Mouse (Mus musculus): ENCODE measurements at regions not wholly inside any gene's neighbourhood (a gene's known extent, or its start where the extent isn't known, plus 50 kb on each side); places are given as distances from the start of the nearest gene placed in this dataset.

GRCm38 (mm10) chr1:169230097-169230496 lies 301.2 kb downstream of the Nuf2 start:
- H3K9me3 ChIP-seq (ENCODE audit: control insufficient read depth, low read length) = no peaks in the 10 kb centered on the region
- H3K4me3 ChIP-seq (ENCODE audit: low read depth, low read length) = no peak overlapping the region
- no peaks in the 10 kb centered on the region for H3K4me1 ChIP-seq (replicated peaks; ENCODE audit: control insufficient read depth, insufficient read depth, low read length)
- no peaks in the 10 kb centered on the region for H3K27me3 ChIP-seq (replicated peaks; ENCODE audit: control insufficient read depth, insufficient read depth, low read length)
- H3K36me3 ChIP-seq (ENCODE audit: control insufficient read depth, insufficient read depth, low read length) = no peaks in the 10 kb centered on the region
- DNase-seq (ENCODE audit: low spot score) (no peak), ATAC-seq (replicated peaks; ENCODE audit: low FRiP score) (no peak)
- H3K4me2 ChIP-seq = no peak overlapping the region
- H3K9ac ChIP-seq (ENCODE audit: low read depth, low read length) = no peak overlapping the region
- H3K27ac ChIP-seq (ENCODE audit: low read depth, low read length) = no peak overlapping the region
- WGBS = 77% methylated on average over 4 of the region's 4 CpGs

DNA sequence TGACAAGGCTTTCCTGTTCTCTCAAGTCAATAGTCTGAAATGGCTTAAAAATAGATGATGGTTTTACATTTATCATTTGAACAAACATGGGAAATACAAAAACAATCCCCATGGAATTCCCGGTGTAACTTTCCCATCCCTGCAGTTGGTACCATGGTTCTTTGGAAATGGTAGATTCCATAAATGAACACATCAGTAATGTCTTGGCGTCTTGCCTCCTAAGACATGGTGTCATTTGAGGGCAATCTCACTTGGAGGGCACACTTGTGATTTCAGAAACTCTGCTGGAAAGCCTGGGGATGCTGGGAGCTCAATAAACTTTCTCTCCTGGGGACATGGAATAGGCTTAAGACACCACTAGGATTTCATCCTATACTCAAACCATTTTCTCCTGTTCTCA lies 306.8 kb downstream of the Nuf2 start:
- no peak overlapping the region for H3K4me3 ChIP-seq (ENCODE audit: low read depth, low read length)
- DNase-seq (ENCODE audit: low spot score) (no peak), ATAC-seq (replicated peaks; ENCODE audit: low FRiP score) (no peak)
- H3K27me3 ChIP-seq (replicated peaks; ENCODE audit: control insufficient read depth, insufficient read depth, low read length) = no peaks in the 10 kb centered on the region
- no peaks in the 10 kb centered on the region for H3K4me1 ChIP-seq (replicated peaks; ENCODE audit: control insufficient read depth, insufficient read depth, low read length)
- no peak overlapping the region for H3K9ac ChIP-seq (ENCODE audit: low read depth, low read length)
- H3K36me3 ChIP-seq (ENCODE audit: control insufficient read depth, insufficient read depth, low read length) = no peaks in the 10 kb centered on the region
- no peak overlapping the region for H3K4me2 ChIP-seq
- WGBS = 82% methylated on average over 2 of the region's 2 CpGs
- no peak overlapping the region for H3K27ac ChIP-seq (ENCODE audit: low read depth, low read length)
- no peaks in the 10 kb centered on the region for H3K9me3 ChIP-seq (ENCODE audit: control insufficient read depth, low read length)

DNA sequence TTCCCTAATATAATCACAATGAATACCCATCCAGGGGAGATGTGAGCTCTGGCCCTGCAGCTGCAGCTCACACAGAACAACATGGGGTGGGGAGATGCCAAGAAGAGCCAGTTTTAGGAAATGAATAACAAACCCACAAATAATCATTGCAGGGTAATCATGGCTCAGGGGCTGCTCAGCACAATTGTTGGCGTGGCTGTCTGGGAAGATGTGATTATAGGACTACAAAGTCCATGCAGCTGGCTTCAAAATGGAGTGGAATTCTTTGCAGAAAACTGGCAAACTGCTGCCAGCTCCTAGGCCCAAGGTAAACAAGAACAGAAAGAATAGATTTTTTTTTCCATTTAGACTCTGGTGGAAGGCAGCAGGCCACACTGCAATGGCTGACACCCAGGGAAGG lies 343.6 kb downstream of the Nuf2 start:
- Histone ChIP-seq H3K4me2 (no peak overlapping the region), H3K36me3 (ENCODE audit: control insufficient read depth, insufficient read depth, low read length) (no peaks in the 10 kb centered on the region), H3K9me3 (ENCODE audit: control insufficient read depth, low read length) (no peaks in the 10 kb centered on the region), H3K9ac (ENCODE audit: low read depth, low read length) (no peak overlapping the region), H3K27me3 (replicated peaks; ENCODE audit: control insufficient read depth, insufficient read depth, low read length) (no peaks in the 10 kb centered on the region), H3K27ac (ENCODE audit: low read depth, low read length) (no peak overlapping the region), H3K4me1 (replicated peaks; ENCODE audit: control insufficient read depth, insufficient read depth, low read length) (no peaks in the 10 kb centered on the region), H3K4me3 (ENCODE audit: low read depth, low read length) (no peak overlapping the region)
- DNase-seq (ENCODE audit: low spot score) = no peak
- ATAC-seq (replicated peaks; ENCODE audit: low FRiP score) = no peak
- 69% methylated on average over 1 of the region's 1 CpGs for WGBS

GRCm38 (mm10) chr1:169170405-169170804 lies 360.9 kb downstream of the Nuf2 start:
- Histone ChIP-seq H3K4me3 (ENCODE audit: low read depth, low read length) (no peak overlapping the region), H3K9me3 (ENCODE audit: control insufficient read depth, low read length) (no peaks in the 10 kb centered on the region), H3K36me3 (ENCODE audit: control insufficient read depth, insufficient read depth, low read length) (no peaks in the 10 kb centered on the region), H3K27me3 (replicated peaks; ENCODE audit: control insufficient read depth, insufficient read depth, low read length) (no peaks in the 10 kb centered on the region), H3K4me2 (no peak overlapping the region), H3K9ac (ENCODE audit: low read depth, low read length) (no peak overlapping the region), H3K27ac (ENCODE audit: low read depth, low read length) (no peak overlapping the region), H3K4me1 (replicated peaks; ENCODE audit: control insufficient read depth, insufficient read depth, low read length) (no peaks in the 10 kb centered on the region)
- no peak for ATAC-seq (replicated peaks; ENCODE audit: low FRiP score)
- WGBS = 75% methylated on average over 2 of the region's 2 CpGs
- no peak for DNase-seq (ENCODE audit: low spot score)

DNA sequence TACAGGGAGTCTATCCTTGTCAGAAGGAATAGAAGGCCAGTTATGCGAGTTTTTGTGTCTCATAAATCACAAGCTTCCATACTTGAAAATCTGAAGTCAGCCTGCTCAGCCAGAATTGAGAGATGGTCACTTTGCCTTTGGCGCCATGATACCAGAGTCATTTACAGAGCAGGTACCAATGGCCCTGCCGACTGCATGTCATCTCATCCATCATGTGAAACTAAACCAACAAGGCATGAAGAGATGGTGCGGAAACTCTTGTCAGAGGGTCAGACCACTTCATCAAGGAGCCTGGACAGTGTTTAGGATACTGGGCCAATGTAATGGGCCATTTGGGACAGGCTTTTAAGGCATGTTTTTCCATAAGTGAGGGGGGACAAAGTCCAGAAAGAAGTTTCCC lies 363.2 kb downstream of the Nuf2 start:
- no peak overlapping the region for H3K9ac ChIP-seq (ENCODE audit: low read depth, low read length)
- no peaks in the 10 kb centered on the region for H3K4me1 ChIP-seq (replicated peaks; ENCODE audit: control insufficient read depth, insufficient read depth, low read length)
- no peaks in the 10 kb centered on the region for H3K27me3 ChIP-seq (replicated peaks; ENCODE audit: control insufficient read depth, insufficient read depth, low read length)
- DNase-seq (ENCODE audit: low spot score) (no peak), ATAC-seq (replicated peaks; ENCODE audit: low FRiP score) (no peak)
- H3K4me3 ChIP-seq (ENCODE audit: low read depth, low read length) = no peak overlapping the region
- no peak overlapping the region for H3K4me2 ChIP-seq
- H3K27ac ChIP-seq (ENCODE audit: low read depth, low read length) = no peak overlapping the region
- 78% methylated on average over 4 of the region's 4 CpGs for whole genome bisulfite sequencing
- no peaks in the 10 kb centered on the region for H3K36me3 ChIP-seq (ENCODE audit: control insufficient read depth, insufficient read depth, low read length)
- no peaks in the 10 kb centered on the region for H3K9me3 ChIP-seq (ENCODE audit: control insufficient read depth, low read length)

GRCm38 (mm10) chr1:169166041-169166850 lies 365.0 kb downstream of the Nuf2 start:
- no peak overlapping the region for H3K4me2 ChIP-seq
- H3K4me1 ChIP-seq (replicated peaks; ENCODE audit: control insufficient read depth, insufficient read depth, low read length) = no peaks in the 10 kb centered on the region
- H3K9ac ChIP-seq (ENCODE audit: low read depth, low read length) = no peak overlapping the region
- DNase-seq (ENCODE audit: low spot score) = no peak
- H3K9me3 ChIP-seq (ENCODE audit: control insufficient read depth, low read length) = no peaks in the 10 kb centered on the region
- no peaks in the 10 kb centered on the region for H3K27me3 ChIP-seq (replicated peaks; ENCODE audit: control insufficient read depth, insufficient read depth, low read length)
- no peak for ATAC-seq (replicated peaks; ENCODE audit: low FRiP score)
- H3K36me3 ChIP-seq (ENCODE audit: control insufficient read depth, insufficient read depth, low read length) = no peaks in the 10 kb centered on the region
- H3K4me3 ChIP-seq (ENCODE audit: low read depth, low read length) = no peak overlapping the region
- no peak overlapping the region for H3K27ac ChIP-seq (ENCODE audit: low read depth, low read length)
- WGBS = 79% methylated on average over 5 of the region's 5 CpGs

DNA sequence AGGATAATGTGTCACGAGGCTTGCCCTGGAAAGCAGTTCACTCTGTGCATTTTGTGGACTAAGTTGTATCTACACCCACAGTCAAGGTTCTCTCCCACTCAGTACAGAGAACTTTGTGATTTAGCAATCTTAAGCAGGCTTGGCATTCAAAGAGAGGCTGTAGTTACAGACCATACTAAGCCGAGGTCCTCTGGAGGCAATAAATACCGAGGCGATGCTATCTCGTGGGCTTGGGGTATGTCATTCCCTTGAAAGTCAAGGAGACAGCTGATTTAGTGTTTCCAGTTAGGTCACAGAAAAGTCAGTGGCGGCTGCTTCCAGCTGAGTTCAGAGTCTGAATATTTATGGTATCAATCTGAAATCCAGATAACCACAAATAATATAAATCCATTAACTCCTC lies 370.4 kb downstream of the Nuf2 start:
- no peak for ATAC-seq (replicated peaks; ENCODE audit: low FRiP score)
- DNase-seq (ENCODE audit: low spot score) = no peak
- WGBS = 65% methylated on average over 6 of the region's 6 CpGs
- no peaks in the 10 kb centered on the region for H3K36me3 ChIP-seq (ENCODE audit: control insufficient read depth, insufficient read depth, low read length)
- H3K4me3 ChIP-seq (ENCODE audit: low read depth, low read length) = no peak overlapping the region
- no peaks in the 10 kb centered on the region for H3K27me3 ChIP-seq (replicated peaks; ENCODE audit: control insufficient read depth, insufficient read depth, low read length)
- H3K4me2 ChIP-seq = no peak overlapping the region
- H3K27ac ChIP-seq (ENCODE audit: low read depth, low read length) = no peak overlapping the region
- no peak overlapping the region for H3K9ac ChIP-seq (ENCODE audit: low read depth, low read length)
- no peaks in the 10 kb centered on the region for H3K4me1 ChIP-seq (replicated peaks; ENCODE audit: control insufficient read depth, insufficient read depth, low read length)
- no peaks in the 10 kb centered on the region for H3K9me3 ChIP-seq (ENCODE audit: control insufficient read depth, low read length)

GRCm38 (mm10) chr1:169160220-169160619 lies 371.0 kb downstream of the Nuf2 start:
- no peaks in the 10 kb centered on the region for H3K36me3 ChIP-seq (ENCODE audit: control insufficient read depth, insufficient read depth, low read length)
- ATAC-seq (replicated peaks; ENCODE audit: low FRiP score) (no peak), DNase-seq (ENCODE audit: low spot score) (no peak)
- H3K27me3 ChIP-seq (replicated peaks; ENCODE audit: control insufficient read depth, insufficient read depth, low read length) = no peaks in the 10 kb centered on the region
- no peaks in the 10 kb centered on the region for H3K4me1 ChIP-seq (replicated peaks; ENCODE audit: control insufficient read depth, insufficient read depth, low read length)
- H3K4me3 ChIP-seq (ENCODE audit: low read depth, low read length) = no peak overlapping the region
- no peaks in the 10 kb centered on the region for H3K9me3 ChIP-seq (ENCODE audit: control insufficient read depth, low read length)
- no peak overlapping the region for H3K9ac ChIP-seq (ENCODE audit: low read depth, low read length)
- no peak overlapping the region for H3K27ac ChIP-seq (ENCODE audit: low read depth, low read length)
- WGBS = 70% methylated on average over 1 of the region's 1 CpGs
- H3K4me2 ChIP-seq = no peak overlapping the region

DNA sequence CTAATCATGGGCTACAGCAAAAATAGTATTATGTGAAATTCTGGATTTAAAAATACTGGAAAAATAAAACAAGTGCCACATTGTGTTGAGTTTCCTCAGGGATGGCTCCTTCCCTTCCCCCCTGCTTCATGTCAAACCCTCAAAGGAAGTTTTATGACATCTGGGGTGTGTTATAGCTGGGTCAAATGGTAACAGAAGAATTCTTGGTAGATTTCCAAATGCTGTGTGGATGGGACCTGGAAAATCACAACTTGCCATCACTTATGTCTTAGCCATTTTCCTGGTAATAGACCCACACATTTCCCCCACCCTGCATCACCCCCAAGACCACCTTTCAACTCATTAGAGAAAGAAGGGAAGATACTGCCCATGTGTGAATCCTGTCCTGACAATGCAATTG lies 371.5 kb downstream of the Nuf2 start:
- Histone ChIP-seq H3K36me3 (ENCODE audit: control insufficient read depth, insufficient read depth, low read length) (no peaks in the 10 kb centered on the region), H3K4me2 (no peak overlapping the region), H3K9me3 (ENCODE audit: control insufficient read depth, low read length) (no peaks in the 10 kb centered on the region), H3K27ac (ENCODE audit: low read depth, low read length) (no peak overlapping the region), H3K27me3 (replicated peaks; ENCODE audit: control insufficient read depth, insufficient read depth, low read length) (no peaks in the 10 kb centered on the region), H3K4me3 (ENCODE audit: low read depth, low read length) (no peak overlapping the region), H3K4me1 (replicated peaks; ENCODE audit: control insufficient read depth, insufficient read depth, low read length) (no peaks in the 10 kb centered on the region), H3K9ac (ENCODE audit: low read depth, low read length) (no peak overlapping the region)
- ATAC-seq (replicated peaks; ENCODE audit: low FRiP score) = no peak
- no peak for DNase-seq (ENCODE audit: low spot score)

All from liver, embryonic 11.5 days (tissue).